In the genomic region with DNA sequence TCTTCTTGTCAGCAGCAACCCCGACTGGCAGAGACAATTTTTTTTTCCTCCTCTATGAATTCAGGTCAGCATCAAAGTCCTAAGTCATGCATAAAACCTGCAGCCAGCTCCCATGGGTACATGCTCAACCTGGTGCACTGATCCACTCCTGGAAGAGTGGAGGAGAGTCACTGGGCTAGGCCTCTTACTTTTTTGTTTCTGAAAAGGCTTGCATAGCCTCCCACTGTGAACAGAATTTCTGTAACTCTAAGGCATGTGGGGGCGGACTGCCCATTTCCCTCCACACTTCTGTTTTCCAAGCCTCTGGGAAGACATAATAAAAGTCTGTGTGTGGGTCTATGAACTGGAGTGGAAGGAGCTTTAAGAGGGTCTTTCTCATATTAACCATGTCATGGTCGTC, we compare ENCODE assay signal across 21 mouse cellular contexts.
"Had no signal": no experiment of that assay in that cellular context is flagged by ENCODE, and none has a peak within 500 bp of the region (broad histone marks: within the 10 kb centered on the region; RNA-seq: fewer than 3 reads in every experiment).

No protein-coding gene starts in this region.

- ATAC-seq: liver, postnatal 0 days; lung, postnatal 0 days; midbrain, embryonic 15.5 days had no signal

- H3K4me2 ChIP-seq: limb, embryonic 12.5 days; limb, embryonic 15.5 days; liver, embryonic 11.5 days; lung, embryonic 14.5 days; midbrain, embryonic 12.5 days; midbrain, embryonic 15.5 days; neural tube, embryonic 12.5 days; neural tube, embryonic 15.5 days had no signal

- H3K36me3 ChIP-seq: limb, embryonic 12.5 days; limb, embryonic 15.5 days; midbrain, embryonic 12.5 days; midbrain, embryonic 15.5 days; neural tube, embryonic 12.5 days; neural tube, embryonic 15.5 days had no signal

- DNase-seq: kidney, adult 2 months; kidney, postnatal 25 days; layer of hippocampus, adult 9-11 months; liver, postnatal 0 days; lung, embryonic 14.5 days; right cerebral cortex, postnatal 14 days; thymus, adult 2 months; thymus, postnatal 14 days; thymus, postnatal 4 days had no signal

- H3K9me3 ChIP-seq: limb, embryonic 12.5 days; limb, embryonic 15.5 days; midbrain, embryonic 12.5 days; midbrain, embryonic 15.5 days; neural tube, embryonic 12.5 days; neural tube, embryonic 15.5 days had no signal

- H3K27me3 ChIP-seq: limb, embryonic 12.5 days; limb, embryonic 15.5 days; midbrain, embryonic 12.5 days; midbrain, embryonic 15.5 days; neural tube, embryonic 12.5 days; neural tube, embryonic 15.5 days had no signal

- H3K4me1 ChIP-seq: limb, embryonic 12.5 days; limb, embryonic 15.5 days; midbrain, embryonic 12.5 days; midbrain, embryonic 15.5 days; neural tube, embryonic 12.5 days; neural tube, embryonic 15.5 days had no signal

- H3K4me3 ChIP-seq: layer of hippocampus, adult 2 months; limb, embryonic 12.5 days; limb, embryonic 15.5 days; midbrain, embryonic 12.5 days; midbrain, embryonic 15.5 days; neural tube, embryonic 12.5 days; neural tube, embryonic 15.5 days had no signal

- H3K27ac ChIP-seq: kidney, postnatal 0 days; layer of hippocampus, adult 2 months; limb, embryonic 12.5 days; limb, embryonic 15.5 days; liver, embryonic 14.5 days; macrophage; midbrain, embryonic 12.5 days; midbrain, embryonic 15.5 days; neural tube, embryonic 12.5 days; neural tube, embryonic 15.5 days had no signal

- H3K9ac ChIP-seq: limb, embryonic 12.5 days; limb, embryonic 15.5 days; liver, embryonic 14.5 days; liver, postnatal 0 days; lung, embryonic 14.5 days; midbrain, embryonic 12.5 days; midbrain, embryonic 15.5 days; neural tube, embryonic 12.5 days; neural tube, embryonic 15.5 days had no signal
